Mouse (Mus musculus) heart, postnatal 4 days (tissue): ENCODE data around the gene Nifk. TPM values are rescaled to one million over a fixed set of nuclear protein-coding genes. Genes with fewer than 3 reads are reported as not detected.

Experiments
- total RNA-seq, 2 experiments: library from RNA; stranded (reverse); gene quantifications; 2 replicates each; pipeline ENCODE4 v1.2.3; 2021

Gene Nifk
- total RNA-seq, 2 experiments from 2014 or later: 24.5 to 24.8 TPM

Other genes starting within 250 kb of the Nifk start
- gene Gm29106, start 145.3 kb upstream of the Nifk start, total RNA-seq: not detected
- 10 to 100 TPM; 95.9 to 97.3 TPM for gene Tsn, start 10.1 kb upstream of the Nifk start, total RNA-seq
- 100 to 1,000 TPM; 340 to 344 TPM for gene Clasp1, start 67.2 kb downstream of the Nifk start, total RNA-seq